Mouse (Mus musculus): Measurements from ENCODE around the gene Cib1.

Cib1 gene

GRCm38 (mm10) chr7:80233799-80234198, 1.2 kb upstream of the Cib1 start:
- in situ Hi-C loops (cut with MboI, MseI): no loop called here

GRCm38 (mm10) chr7:80231971-80232488, 583 bp downstream of the Cib1 start:
- in situ Hi-C loops (cut with MboI, MseI): no loop called here

- in situ Hi-C loops (cut with MboI, MseI): no loop called here
Measured at GRCm38 (mm10) chr7:80230196-80230595, 2.4 kb downstream of the Cib1 start.

GRCm38 (mm10) chr7:80227065-80227464, 5.5 kb downstream of the Cib1 start:
- in situ Hi-C loops (cut with MboI, MseI): no loop called here

GRCm38 (mm10) chr7:80221179-80221750, 11.3 kb downstream of the Cib1 start:
- in situ Hi-C loops (cut with MboI, MseI): no loop called here

GRCm38 (mm10) chr7:80220237-80220797, 12.3 kb downstream of the Cib1 start:
- in situ Hi-C loops (cut with MboI, MseI): no loop called here

GRCm38 (mm10) chr7:80218666-80219065, 13.9 kb downstream of the Cib1 start:
- in situ Hi-C loops (cut with MboI, MseI): loop anchor here (5.0 kb wide), 1 partner anchor 56 kb away; no protein-coding TSS in a partner anchor

- in situ Hi-C loops (cut with MboI, MseI): loop anchor here (5.0 kb wide), 1 partner anchor 54 kb away; no protein-coding TSS in a partner anchor
Measured at GRCm38 (mm10) chr7:80216566-80216965, 16.0 kb downstream of the Cib1 start.

GRCm38 (mm10) chr7:80215398-80215797, 17.2 kb downstream of the Cib1 start:
- in situ Hi-C loops (cut with MboI, MseI): loop anchor here (5.0 kb wide), 1 partner anchor 53 kb away; no protein-coding TSS in a partner anchor

- in situ Hi-C loops (cut with MboI, MseI): no loop called here
Measured at GRCm38 (mm10) chr7:80214459-80214858, 18.2 kb downstream of the Cib1 start.

- in situ Hi-C loops (cut with MboI, MseI): no loop called here
Measured at GRCm38 (mm10) chr7:80213604-80214003, 19.0 kb downstream of the Cib1 start.

- in situ Hi-C loops (cut with MboI, MseI): no loop called here
Measured at GRCm38 (mm10) chr7:80210982-80211381, 21.6 kb downstream of the Cib1 start.

- in situ Hi-C loops (cut with MboI, MseI): no loop called here
Measured at GRCm38 (mm10) chr7:80209669-80210068, 22.9 kb downstream of the Cib1 start.

GRCm38 (mm10) chr7:80208738-80209430, 23.7 kb downstream of the Cib1 start:
- in situ Hi-C loops (cut with MboI, MseI): no loop called here

- in situ Hi-C loops (cut with MboI, MseI): no loop called here
Measured at GRCm38 (mm10) chr7:80208026-80208642, 24.5 kb downstream of the Cib1 start.

- in situ Hi-C loops (cut with MboI, MseI): no loop called here
Measured at GRCm38 (mm10) chr7:80207314-80207731, 25.3 kb downstream of the Cib1 start.

GRCm38 (mm10) chr7:80205705-80206589, 26.7 kb downstream of the Cib1 start:
- in situ Hi-C loops (cut with MboI, MseI): no loop called here

- in situ Hi-C loops (cut with MboI, MseI): no loop called here
Measured at GRCm38 (mm10) chr7:80204961-80205360, 27.7 kb downstream of the Cib1 start.

- in situ Hi-C loops (cut with MboI, MseI): no loop called here
Measured at GRCm38 (mm10) chr7:80204362-80204761, 28.3 kb downstream of the Cib1 start.

- in situ Hi-C loops (cut with MboI, MseI): no loop called here
Measured at GRCm38 (mm10) chr7:80203638-80204096, 28.9 kb downstream of the Cib1 start.

- in situ Hi-C loops (cut with MboI, MseI): no loop called here
Measured at GRCm38 (mm10) chr7:80202961-80203360, 29.7 kb downstream of the Cib1 start.
